15 mouse cellular contexts compared by ENCODE assay signal in genomic region chr10:103976059-103976458, GRCm38 (mm10).
"Had no signal": no experiment of that assay in that cellular context is flagged by ENCODE, and none has a peak within 500 bp of the region (broad histone marks: within the 10 kb centered on the region; RNA-seq: fewer than 3 reads in every experiment).

No protein-coding gene starts in this region.

- H3K4me3 ChIP-seq: liver, embryonic 15.5 days; midbrain, embryonic 13.5 days; midbrain, embryonic 15.5 days; neural tube, embryonic 13.5 days; stomach, embryonic 15.5 days had no signal

- H3K27ac ChIP-seq: liver, embryonic 15.5 days; midbrain, embryonic 13.5 days; midbrain, embryonic 15.5 days; neural tube, embryonic 13.5 days; stomach, embryonic 15.5 days; stomach, postnatal 0 days had no signal

- DNase-seq: lung, adult 18-20 months; lung, embryonic 14.5 days; lung, postnatal 10 days; lung, postnatal 4 days; right cerebral cortex, postnatal 14 days; thymus, adult 2 months; thymus, postnatal 25 days; thymus, postnatal 4 days had no signal

- H3K9ac ChIP-seq: liver, embryonic 15.5 days; lung, embryonic 14.5 days; midbrain, embryonic 13.5 days; midbrain, embryonic 15.5 days; neural tube, embryonic 13.5 days; stomach, embryonic 15.5 days had no signal

- H3K4me1 ChIP-seq: liver, embryonic 15.5 days; midbrain, embryonic 13.5 days; midbrain, embryonic 15.5 days; neural tube, embryonic 13.5 days; stomach, embryonic 15.5 days had no signal

- H3K27me3 ChIP-seq: liver, embryonic 15.5 days; midbrain, embryonic 13.5 days; midbrain, embryonic 15.5 days; neural tube, embryonic 13.5 days; stomach, embryonic 15.5 days had no signal

- H3K36me3 ChIP-seq: liver, embryonic 15.5 days; midbrain, embryonic 13.5 days; midbrain, embryonic 15.5 days; neural tube, embryonic 13.5 days; stomach, embryonic 15.5 days had no signal

- H3K4me2 ChIP-seq: liver, embryonic 15.5 days; lung, embryonic 14.5 days; midbrain, embryonic 11.5 days; midbrain, embryonic 13.5 days; midbrain, embryonic 15.5 days; neural tube, embryonic 13.5 days; stomach, embryonic 15.5 days had no signal

- ATAC-seq: midbrain, embryonic 13.5 days; midbrain, embryonic 15.5 days had no signal

- H3K9me3 ChIP-seq: liver, embryonic 15.5 days; midbrain, embryonic 13.5 days; midbrain, embryonic 15.5 days; neural tube, embryonic 13.5 days; stomach, embryonic 15.5 days had no signal
